Mouse (Mus musculus) liver, postnatal 0 days (tissue): ENCODE results near the gene Ybx2. TPM values are rescaled to one million over a fixed set of nuclear protein-coding genes. Genes with fewer than 3 reads are reported as not detected.

ENCODE experiments used
- ATAC-seq: fragments of 200-750 bp; cut with Nextera tagmentation; 2 replicates; pipeline ENCODE4 v1.8.0; 2017; ENCODE audit warnings: mild to moderate bottlenecking, moderate library complexity
- DNase-seq: peaks from one replicate; pipeline ENCODE4 v3.0.0-alpha.2; 2016
- H3K27ac ChIP-seq: fragments of 300-500 bp; sonication (generic); 2 replicates; pipeline ENCODE4 v1.5.1; 2014; ENCODE audit warnings: antibody characterized with exemption, moderate library complexity, mild to moderate bottlenecking, low read depth
- H3K27me3 ChIP-seq: fragments of 300-500 bp; sonication (generic); 2 replicates; pipeline ENCODE4 v1.6.1; 2014; ENCODE audit warnings: low read length, control low read depth, mixed read lengths; ENCODE audit not compliant: insufficient read depth
- H3K36me3 ChIP-seq: fragments of 300-500 bp; sonication (generic); replicated peaks from 2 replicates; pipeline ENCODE4 v1.6.1; 2014; ENCODE audit warnings: mild to moderate bottlenecking, control low read depth, low read length, moderate library complexity, mixed read lengths; ENCODE audit not compliant: insufficient read depth
- H3K4me1 ChIP-seq: fragments of 300-500 bp; sonication (generic); 2 replicates; pipeline ENCODE4 v1.6.1; 2014; ENCODE audit warnings: antibody characterized with exemption, mild to moderate bottlenecking, control low read depth; ENCODE audit not compliant: insufficient read depth
- H3K4me2 ChIP-seq: fragments of 300-500 bp; sonication (generic); 2 replicates; pipeline ENCODE4 v1.6.1; 2014; ENCODE audit warnings: low read depth, mild to moderate bottlenecking, low read length, moderate library complexity, mixed read lengths
- H3K4me3 ChIP-seq: fragments of 300-500 bp; sonication (generic); 2 replicates; pipeline ENCODE4 v1.5.1; 2014; ENCODE audit warnings: low read depth, low read length
- H3K9ac ChIP-seq: fragments of 300-500 bp; sonication (generic); replicated peaks from 2 replicates; pipeline ENCODE4 v1.6.1; 2014; ENCODE audit warnings: mild to moderate bottlenecking, moderate library complexity
- H3K9me3 ChIP-seq: fragments of 300-500 bp; sonication (generic); 2 replicates; pipeline ENCODE4 v1.6.1; 2016; ENCODE audit warnings: mild to moderate bottlenecking, control low read depth, low read length, mixed read lengths
- CTCF ChIP-seq: sonication (generic); IDR thresholded peaks from 2 replicates; pipeline ENCODE4 v1.5.1; 2016; ENCODE audit warnings: antibody characterized with exemption, low read depth
- EP300 ChIP-seq: IDR thresholded peaks from 2 replicates; pipeline ENCODE4 v1.6.1; 2016; ENCODE audit warnings: antibody characterized with exemption, low read depth, mild to moderate bottlenecking
- WGBS: fragments of 180-500 bp; shearing (Covaris S2); extraction: QIAGEN DNeasy Blood & Tissue Kit; methylation state at CpG from one replicate; pipeline ENCODE4 v1.1.7; 2014; ENCODE audit not compliant: insufficient replicate concordance; 5-methylcytosine and 5-hydroxymethylcytosine counted together
- polyA plus RNA-seq: library from polyadenylated mRNA; unstranded; fragments of >200 nt; fragmentation: Nextera tagmentation; extraction: Ambion mirVana; gene quantifications from 2 replicates; pipeline ENCODE4 v1.2.1, GENCODE M21; 2015

The Ybx2 gene
- polyA plus RNA-seq, 1 experiment from 2014 or later, result not detected

DNA sequence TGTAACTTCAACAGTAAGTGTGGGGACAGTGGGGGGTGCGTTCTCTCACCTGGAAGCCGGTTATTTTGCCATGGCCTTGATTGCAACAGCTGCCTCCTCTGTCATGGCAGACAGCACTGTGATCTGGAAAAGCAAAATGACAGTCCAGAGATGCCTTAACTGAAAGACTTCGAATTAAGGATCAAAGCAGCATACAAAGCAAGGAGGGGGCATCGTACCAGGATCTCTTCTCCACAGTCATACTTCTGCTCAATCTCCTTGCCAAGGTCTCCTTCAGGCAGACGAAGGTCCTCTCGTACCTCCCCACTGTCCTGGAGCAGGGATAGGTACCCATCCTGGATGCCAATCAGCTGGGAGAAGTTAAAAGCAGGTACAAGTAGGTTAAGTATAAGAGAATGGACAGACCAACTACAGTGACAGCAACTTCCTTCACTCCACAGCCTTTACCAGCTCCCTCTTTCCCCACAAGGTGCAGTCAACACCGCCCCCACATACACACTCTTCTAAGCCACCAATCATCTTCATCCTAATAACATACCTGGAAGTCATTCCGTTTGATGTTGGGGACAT, 18.1 kb upstream of the Ybx2 start:
- WGBS, result 74% methylated on average over 8 of the region's 8 CpGs
- Histone ChIP-seq H3K36me3 (peaks cover 42% of the 10 kb centered on the region), H3K9ac (peak overlapping the region; percentile 93)

DNA sequence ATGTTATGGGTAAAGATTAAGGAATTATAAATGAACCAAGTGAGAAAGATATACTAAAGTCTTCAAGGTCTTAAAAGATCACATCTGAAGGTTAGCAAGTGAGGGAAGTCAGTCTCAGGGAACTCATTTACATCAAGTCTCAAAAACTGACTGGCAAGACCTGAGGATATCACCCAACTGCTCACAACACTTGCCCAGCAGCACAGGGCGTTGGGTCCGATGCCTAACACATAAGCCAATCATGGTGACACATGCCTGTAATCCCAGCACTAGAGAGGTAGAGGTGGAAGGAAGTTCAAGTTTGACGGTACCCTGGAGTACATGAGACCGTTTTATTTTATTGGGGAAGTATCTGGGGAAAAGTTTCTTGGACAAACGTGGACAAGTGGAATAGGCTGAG, 17.5 kb upstream of the Ybx2 start:
- no peaks in the 10 kb centered on the region for H3K9me3 ChIP-seq
- H3K4me3 ChIP-seq, result no peak overlapping the region
- peaks cover 41% of the 10 kb centered on the region for H3K36me3 ChIP-seq
- H3K9ac ChIP-seq, result no peak overlapping the region
- DNase-seq (peak; percentile 11), ATAC-seq (no peak)
- peaks cover 64% of the 10 kb centered on the region for H3K4me1 ChIP-seq
- 72% methylated on average over 5 of the region's 5 CpGs for WGBS
- TF ChIP-seq EP300 (no peak), CTCF (no peak)
- H3K27ac ChIP-seq, result peak overlapping the region; percentile 35; the same call in 1 of the 2 replicates
- H3K27me3 ChIP-seq, result no peaks in the 10 kb centered on the region
- H3K4me2 ChIP-seq, result 0 out of 2 replicates have a peak overlapping the region, but pooled peaks have one; percentile 99

More for the DNA sequence above, 18.1 kb upstream of the Ybx2 start:
- no peak for DNase-seq
- H3K27me3 ChIP-seq, result no peaks in the 10 kb centered on the region
- no peaks in the 10 kb centered on the region for H3K9me3 ChIP-seq
- TF ChIP-seq EP300 (no peak), CTCF (no peak)
- H3K4me3 ChIP-seq, result no peak overlapping the region
- H3K27ac ChIP-seq, result peak overlapping the region; percentile 90
- ATAC-seq, result no peak
- peaks cover 57% of the 10 kb centered on the region for H3K4me1 ChIP-seq
- H3K4me2 ChIP-seq, result peak overlapping the region; percentile 99; the same call in 1 of the 2 replicates

DNA sequence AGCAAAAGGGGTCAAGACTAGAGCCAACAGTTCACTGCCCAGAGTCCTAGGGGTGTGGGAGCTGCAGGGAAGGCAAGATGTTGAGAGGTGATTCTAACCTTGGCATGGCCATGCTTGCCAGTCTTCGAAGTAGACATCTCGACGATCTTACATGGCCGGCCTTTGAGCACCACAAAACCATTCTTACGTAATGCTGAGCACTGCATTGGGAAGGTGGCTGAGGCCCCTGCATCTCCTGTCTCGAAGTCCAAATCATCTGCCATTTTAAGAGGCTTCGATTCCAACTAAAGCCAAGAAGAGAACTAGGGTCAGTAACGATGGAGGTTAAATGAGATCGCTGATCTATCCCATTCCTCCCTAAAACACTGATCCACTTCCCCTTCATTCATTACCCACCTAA, 16.5 kb upstream of the Ybx2 start:
- Histone ChIP-seq H3K4me1 (peaks cover 61% of the 10 kb centered on the region), H3K27me3 (no peaks in the 10 kb centered on the region), H3K4me3 (peak overlapping the region; percentile 96), H3K36me3 (peaks cover 41% of the 10 kb centered on the region), H3K4me2 (peak overlapping the region; percentile 92), H3K9ac (peak overlapping the region; percentile 91), H3K9me3 (no peaks in the 10 kb centered on the region), H3K27ac (peak overlapping the region; percentile 100)
- TF ChIP-seq CTCF (no peak), EP300 (no peak)
- DNase-seq (peak; percentile 13), ATAC-seq (no peak)
- 47% methylated on average over 9 of the region's 9 CpGs for WGBS

GRCm38 (mm10) chr11:69919661-69920265, 15.8 kb upstream of the Ybx2 start:
- WGBS, result under 1% methylated on average over 17 of the region's 17 CpGs

DNA sequence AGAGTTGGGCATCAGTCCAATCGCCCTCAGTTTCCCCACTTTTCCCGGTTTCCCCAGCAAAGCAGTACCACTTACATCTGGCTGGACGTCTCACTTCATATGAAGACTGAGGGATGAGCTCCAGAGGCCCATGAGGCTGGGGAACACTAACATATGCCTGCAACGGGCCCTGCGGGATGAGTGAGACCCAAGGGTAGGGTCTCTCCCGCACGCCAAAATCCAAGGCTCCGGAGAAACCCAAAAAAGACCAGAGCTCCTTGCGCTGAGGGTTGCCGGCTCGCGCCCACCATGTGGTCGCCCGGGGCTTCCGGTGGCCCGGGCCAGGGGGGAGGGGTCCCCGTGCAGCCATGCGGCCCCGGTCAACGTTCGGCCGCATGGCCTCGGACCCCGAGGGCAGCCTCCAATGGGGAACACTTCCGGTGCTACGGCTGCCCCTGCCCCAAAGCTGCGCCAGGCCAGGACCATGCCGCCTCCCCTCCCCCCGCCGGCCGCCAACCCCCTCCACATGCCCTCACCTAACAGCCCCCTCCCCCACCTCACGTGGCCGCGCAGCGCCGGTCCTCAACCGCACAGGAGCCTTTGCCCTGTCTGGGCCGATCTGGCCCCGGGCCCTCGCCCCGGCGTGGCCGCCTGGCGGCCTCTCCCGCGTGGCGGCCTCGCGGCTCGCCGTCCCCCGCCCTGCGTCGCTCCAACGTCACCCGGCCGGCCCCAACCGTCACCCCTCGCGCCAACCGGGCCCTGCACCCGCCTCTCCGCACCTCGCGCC, 15.1 kb upstream of the Ybx2 start:
- Histone ChIP-seq H3K4me3 (peak overlapping the region; percentile 96), H3K4me2 (peak overlapping the region; percentile 92), H3K4me1 (peaks cover 49% of the 10 kb centered on the region), H3K27me3 (no peaks in the 10 kb centered on the region), H3K9me3 (no peaks in the 10 kb centered on the region), H3K9ac (peak overlapping the region; percentile 91), H3K36me3 (peaks cover 35% of the 10 kb centered on the region), H3K27ac (peak overlapping the region; percentile 100)
- DNase-seq (peak; percentile 76), ATAC-seq (peak; percentile 29)
- under 1% methylated on average over 32 of the region's 65 CpGs for WGBS
- TF ChIP-seq CTCF (no peak), EP300 (no peak)

More at GRCm38 (mm10) chr11:69919661-69920265, 15.8 kb upstream of the Ybx2 start:
- H3K9me3 ChIP-seq, result no peaks in the 10 kb centered on the region
- H3K27me3 ChIP-seq, result no peaks in the 10 kb centered on the region
- H3K27ac ChIP-seq, result peak overlapping the region; percentile 100
- TF ChIP-seq EP300 (peak; percentile 61), CTCF (no peak)
- H3K9ac ChIP-seq, result peak overlapping the region; percentile 91
- peaks cover 55% of the 10 kb centered on the region for H3K4me1 ChIP-seq
- DNase-seq (peak; percentile 95), ATAC-seq (peak; percentile 28)
- H3K4me3 ChIP-seq, result peak overlapping the region; percentile 96
- H3K4me2 ChIP-seq, result peak overlapping the region; percentile 92
- peaks cover 41% of the 10 kb centered on the region for H3K36me3 ChIP-seq
